Mouse (Mus musculus) liver, adult 2 months (tissue): Measurements from ENCODE around the gene Rad9a. TPM values are rescaled to one million over a fixed set of nuclear protein-coding genes. Genes with fewer than 3 reads are reported as not detected.

Experiments
- DNase-seq: peaks from one replicate; pipeline ENCODE4 v3.0.0-alpha.2; 2011; ENCODE audit warnings: low read depth, low spot score; ENCODE audit errors: extremely low read depth
- H3K27ac ChIP-seq: fragments of 200-500 bp; replicated peaks from 2 replicates; pipeline ENCODE4 v1.5.1; 2012; ENCODE audit warnings: low read depth, mild to moderate bottlenecking, control low read depth, inconsistent platforms, low read length; ENCODE audit not compliant: insufficient read depth
- H3K27me3 ChIP-seq: fragments of 200-500 bp; 2 replicates; pipeline ENCODE4 v1.6.1; 2012; ENCODE audit warnings: mild to moderate bottlenecking, moderate library complexity, low read length, inconsistent platforms; ENCODE audit not compliant: control insufficient read depth, insufficient read depth
- H3K36me3 ChIP-seq: fragments of 200-500 bp; 2 replicates; pipeline ENCODE4 v1.6.1; 2012; ENCODE audit warnings: low read length, inconsistent platforms; ENCODE audit not compliant: control insufficient read depth, insufficient read depth
- H3K4me1 ChIP-seq: fragments of 200-500 bp; 2 replicates; pipeline ENCODE4 v1.6.1; 2011; ENCODE audit warnings: low read length; ENCODE audit not compliant: control insufficient read depth, insufficient read depth
- H3K4me3 ChIP-seq: fragments of 200-500 bp; 2 replicates; pipeline ENCODE4 v1.5.1; 2011; ENCODE audit warnings: low read depth, mild to moderate bottlenecking, control low read depth, low read length, moderate library complexity; ENCODE audit not compliant: insufficient read depth
- H3K79me2 ChIP-seq: fragments of 200-500 bp; 2 replicates; pipeline ENCODE4 v1.6.1; 2012; ENCODE audit warnings: inconsistent platforms, mild to moderate bottlenecking, low read length, moderate library complexity; ENCODE audit not compliant: control insufficient read depth, insufficient read depth
- H3K9ac ChIP-seq: fragments of 200-500 bp; 2 replicates; pipeline ENCODE4 v1.6.1; 2012; ENCODE audit warnings: low read depth, mild to moderate bottlenecking, control low read depth, inconsistent platforms, low read length
- CTCF ChIP-seq: fragments of 200-500 bp; IDR thresholded peaks from 2 replicates; pipeline ENCODE4 v1.5.1; 2011; ENCODE audit warnings: low read depth, low read length, control low read depth
- POLR2A ChIP-seq: fragments of 200-500 bp; IDR thresholded peaks from 2 replicates; pipeline ENCODE4 v1.6.1; 2011; ENCODE audit warnings: low read length, control low read depth; ENCODE audit not compliant: insufficient read depth; ENCODE audit errors: extremely low read depth
- WGBS: fragments of 180-500 bp; shearing (Covaris S2); methylation state at CpG from one replicate; pipeline ENCODE4 v1.1.7; 2018; 5-methylcytosine and 5-hydroxymethylcytosine counted together
- polyA plus RNA-seq: library from polyadenylated mRNA; depleted of rRNA; stranded (reverse); fragments of >200 nt; gene quantifications from 2 replicates; pipeline ENCODE4 v1.2.3, GENCODE M21; 2012
- total RNA-seq: library from RNA; depleted of rRNA; stranded (reverse); fragments of >200 nt; gene quantifications from 2 replicates; pipeline ENCODE4 v1.2.3, GENCODE M21; 2014

Rad9a gene
- total and polyA plus RNA-seq, 2 experiments: 0.74 to 7.0 TPM

- WGBS: 58% methylated on average over 5 of the region's 5 CpGs
- Histone ChIP-seq H3K36me3 (0 out of 2 replicates have a peak, but pooled peaks cover 2% of the 10 kb centered on the region), H3K79me2 (peaks cover 15% of the 10 kb centered on the region; the same call in 1 of the 2 replicates), H3K4me1 (peaks cover 17% of the 10 kb centered on the region), H3K4me3 (no peak overlapping the region), H3K27me3 (no peaks in the 10 kb centered on the region), H3K9ac (no peak overlapping the region), H3K27ac (no peak overlapping the region)
- no peak for TF ChIP-seq CTCF
- no peak for TF ChIP-seq POLR2A
- DNase-seq: no peak
Observed at GRCm38 (mm10) chr19:4151898-4152297, 49.6 kb downstream of the Rad9a start.

GRCm38 (mm10) chr19:4151488-4151860, 50.0 kb downstream of the Rad9a start:
- DNase-seq: no peak
- Histone ChIP-seq H3K27me3 (no peaks in the 10 kb centered on the region), H3K27ac (no peak overlapping the region), H3K36me3 (0 out of 2 replicates have a peak, but pooled peaks cover 2% of the 10 kb centered on the region), H3K4me3 (no peak overlapping the region), H3K4me1 (peaks cover 18% of the 10 kb centered on the region), H3K9ac (no peak overlapping the region), H3K79me2 (peaks cover 15% of the 10 kb centered on the region; the same call in 1 of the 2 replicates)
- TF ChIP-seq CTCF (no peak), POLR2A (no peak)
- 85% methylated on average over 5 of the region's 5 CpGs for WGBS

GRCm38 (mm10) chr19:4150567-4151487, 50.6 kb downstream of the Rad9a start:
- Histone ChIP-seq H3K27me3 (no peaks in the 10 kb centered on the region), H3K4me1 (peaks cover 18% of the 10 kb centered on the region), H3K27ac (no peak overlapping the region), H3K36me3 (0 out of 2 replicates have a peak, but pooled peaks cover 2% of the 10 kb centered on the region), H3K9ac (no peak overlapping the region), H3K79me2 (peaks cover 15% of the 10 kb centered on the region; the same call in 1 of the 2 replicates), H3K4me3 (no peak overlapping the region)
- TF ChIP-seq POLR2A (no peak), CTCF (no peak)
- DNase-seq: no peak
- WGBS: 93% methylated on average over 22 of the region's 22 CpGs

- peaks cover 15% of the 10 kb centered on the region; the same call in 1 of the 2 replicates for H3K79me2 ChIP-seq
- peaks cover 18% of the 10 kb centered on the region for H3K4me1 ChIP-seq
- no peaks in the 10 kb centered on the region for H3K27me3 ChIP-seq
- peak overlapping the region; percentile 88; the same call in 1 of the 2 replicates for H3K4me3 ChIP-seq
- 0 out of 2 replicates have a peak overlapping the region, but pooled peaks have one; percentile 86 for H3K9ac ChIP-seq
- 0 out of 2 replicates have a peak, but pooled peaks cover 2% of the 10 kb centered on the region for H3K36me3 ChIP-seq
- 92% methylated on average over 17 of the region's 17 CpGs for WGBS
- no peak overlapping the region for H3K27ac ChIP-seq
- DNase-seq: no peak
- TF ChIP-seq POLR2A (no peak), CTCF (no peak)
Observed at GRCm38 (mm10) chr19:4149764-4150461, 51.5 kb downstream of the Rad9a start.

- DNase-seq: no peak
- TF ChIP-seq CTCF: no peak
- TF ChIP-seq POLR2A: no peak
- Histone ChIP-seq H3K36me3 (0 out of 2 replicates have a peak, but pooled peaks cover 2% of the 10 kb centered on the region), H3K4me1 (peaks cover 18% of the 10 kb centered on the region), H3K27ac (no peak overlapping the region), H3K9ac (peak overlapping the region; percentile 86), H3K4me3 (peak overlapping the region; percentile 88), H3K27me3 (no peaks in the 10 kb centered on the region), H3K79me2 (peaks cover 15% of the 10 kb centered on the region; the same call in 1 of the 2 replicates)
- 54% methylated on average over 11 of the region's 11 CpGs for WGBS
Observed at GRCm38 (mm10) chr19:4149283-4149682, 52.2 kb downstream of the Rad9a start.
